Mouse (Mus musculus): ENCODE measurements around the gene Hspa1l. TPM values are rescaled to one million over a fixed set of nuclear protein-coding genes. Genes with fewer than 3 reads are reported as not detected.

Gene Hspa1l
- total and polyA plus RNA-seq, 3 experiments, result 0.15 to 1.6 TPM; not detected in 1

DNA sequence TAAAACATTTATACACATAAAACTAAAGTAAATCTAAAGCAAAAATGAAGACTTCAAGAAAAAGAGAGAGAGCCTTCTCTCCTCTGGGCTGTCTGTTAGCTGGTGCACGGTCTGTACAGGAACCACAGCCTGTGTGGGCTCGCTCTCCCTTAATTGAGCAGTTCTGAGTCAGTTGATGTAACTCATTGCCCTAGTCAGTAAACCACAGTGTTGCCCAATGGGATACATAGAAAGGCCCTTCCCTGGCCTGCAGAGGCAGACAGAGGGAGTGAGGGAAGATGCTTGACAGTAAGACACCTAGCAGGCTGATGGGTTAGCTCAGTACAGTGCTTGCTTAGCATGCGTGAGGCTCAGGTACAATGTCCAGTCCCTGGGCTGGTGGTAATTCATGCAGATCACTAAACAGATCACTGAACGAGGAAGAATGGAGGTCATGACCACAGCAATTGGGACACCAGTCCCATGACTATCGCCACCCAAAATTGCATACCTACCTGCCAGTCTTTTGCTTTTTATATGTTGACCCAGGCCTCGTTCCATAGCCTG lies 34.5 kb upstream of the Hspa1l start:
- Histone ChIP-seq H3K27ac (ENCODE audit: control insufficient read depth, low read depth, low read length) (no peak overlapping the region), H3K4me3 (ENCODE audit: control insufficient read depth in 1 of 2, insufficient read depth in 1 of 2, low read depth in 2 of 2, low read length in 2 of 2) (no peak overlapping the region), H3K27me3 (ENCODE audit: control insufficient read depth in 1 of 2, insufficient read depth in 2 of 2, low read length in 2 of 2) (no peaks in the 10 kb centered on the region), H3K4me1 (ENCODE audit: control insufficient read depth in 1 of 2, insufficient read depth in 2 of 2, low read length in 2 of 2) (peaks cover 0 to 7% of the 10 kb centered on the region in 2 experiments; a peak in 2 of 4 replicates), H3K9me3 (replicated peaks; ENCODE audit: insufficient read depth, low read length) (no peaks in the 10 kb centered on the region), H3K36me3 (ENCODE audit: control insufficient read depth in 1 of 2, insufficient read depth in 2 of 2, low read length in 2 of 2) (peaks cover 0 to 6% of the 10 kb centered on the region in 2 experiments; a peak in 2 of 4 replicates), H3K79me2 (ENCODE audit: control insufficient read depth, insufficient read depth, low read length, poor library complexity) (no peaks in the 10 kb centered on the region), H3K9ac (ENCODE audit: control insufficient read depth, low read depth, low read length, poor library complexity, severe bottlenecking) (no peak overlapping the region)
- no peak for DNase-seq (ENCODE audit: low read depth, low spot score)
- TF ChIP-seq BHLHE40 (IDR thresholded peaks at IDR 0.05; ENCODE audit: borderline replicate concordance, low read depth, low read length), result no peak
- no peak for TF ChIP-seq CTCF (IDR thresholded peaks at IDR 0.05 in 2 of 3, conservative IDR thresholded peaks at IDR 0.05 in 1 of 3; ENCODE audit: control insufficient read depth in 1 of 3, insufficient read depth in 1 of 3, low read depth in 2 of 3, low read length in 3 of 3, poor library complexity in 1 of 3, severe bottlenecking in 1 of 3)
- no peak for TF ChIP-seq ETS1 (IDR thresholded peaks at IDR 0.05; ENCODE audit: low read depth, low read length)
- no peak for TF ChIP-seq NRF1 (IDR thresholded peaks at IDR 0.05; ENCODE audit: insufficient read depth, low read depth, low read length, poor library complexity, severe bottlenecking)
- TF ChIP-seq HCFC1 (IDR thresholded peaks at IDR 0.05; ENCODE audit: low read depth, low read length), result no peak
- no peak for TF ChIP-seq MYC (IDR thresholded peaks at IDR 0.05; ENCODE audit: low read depth, low read length)
- TF ChIP-seq TBP (IDR thresholded peaks at IDR 0.05; ENCODE audit: low read depth, low read length), result no peak
- TF ChIP-seq MAFK (IDR thresholded peaks at IDR 0.05; ENCODE audit: borderline replicate concordance, low read depth, low read length), result no peak
- no peak for TF ChIP-seq EP300 (IDR thresholded peaks at IDR 0.05; ENCODE audit: low read depth in 1 of 2, low read length in 2 of 2)
- TF ChIP-seq USF2 (IDR thresholded peaks at IDR 0.05; ENCODE audit: borderline replicate concordance in 1 of 2, insufficient read depth in 1 of 2, low read depth in 1 of 2, low read length in 2 of 2), result no peak
- TF ChIP-seq JUND (IDR thresholded peaks at IDR 0.05; ENCODE audit: low read depth, low read length), result no peak
- no peak for TF ChIP-seq ZNF384 (IDR thresholded peaks at IDR 0.05; ENCODE audit: low read depth, low read length)
- TF ChIP-seq TCF12 (IDR thresholded peaks at IDR 0.05; ENCODE audit: low read depth, low read length), result no peak

DNA sequence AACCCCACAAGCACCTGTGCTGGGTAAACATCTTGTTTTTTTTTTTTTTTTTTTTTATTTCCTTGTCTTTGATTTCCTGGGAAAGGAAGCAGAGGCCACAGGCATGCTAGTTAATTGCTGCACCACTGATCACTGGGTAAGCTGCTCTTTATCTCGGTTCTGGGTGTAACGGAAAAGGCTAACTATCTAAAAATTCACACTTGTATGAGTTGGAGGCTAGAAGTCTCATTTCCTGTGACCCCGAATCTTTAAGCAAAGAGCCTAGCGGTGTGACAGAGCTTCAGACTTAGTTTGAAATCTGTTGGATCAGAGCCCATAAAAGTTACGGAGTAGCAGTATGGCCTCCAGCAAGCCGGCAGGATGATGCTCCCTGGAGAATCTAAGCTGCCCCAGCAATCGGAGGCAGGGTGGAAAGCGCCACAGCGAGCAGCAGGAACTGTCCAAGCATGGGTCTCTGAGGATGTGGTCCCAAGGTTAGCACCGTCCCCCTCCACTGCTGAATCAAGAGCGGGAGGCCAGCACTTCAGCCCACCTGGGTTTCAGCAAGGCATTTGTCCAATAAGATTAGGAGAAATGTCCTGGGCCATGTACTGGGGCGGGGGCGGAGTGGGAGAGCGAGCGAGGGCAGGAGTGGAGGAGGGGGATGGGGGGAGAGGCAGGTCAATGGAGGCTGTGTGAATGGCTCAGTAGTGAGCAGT lies 31.0 kb upstream of the Hspa1l start:
- Histone ChIP-seq H3K4me3 (ENCODE audit: control insufficient read depth in 1 of 2, insufficient read depth in 1 of 2, low read depth in 2 of 2, low read length in 2 of 2) (peak overlapping the region; percentile 45 to 54), H3K27me3 (ENCODE audit: control insufficient read depth in 1 of 2, insufficient read depth in 2 of 2, low read length in 2 of 2) (no peaks in the 10 kb centered on the region), H3K9me3 (replicated peaks; ENCODE audit: insufficient read depth, low read length) (no peaks in the 10 kb centered on the region), H3K4me1 (ENCODE audit: control insufficient read depth in 1 of 2, insufficient read depth in 2 of 2, low read length in 2 of 2) (peaks cover 2 to 10% of the 10 kb centered on the region in 2 experiments), H3K27ac (ENCODE audit: control insufficient read depth, low read depth, low read length) (peak overlapping the region; percentile 96), H3K79me2 (ENCODE audit: control insufficient read depth, insufficient read depth, low read length, poor library complexity) (no peaks in the 10 kb centered on the region), H3K9ac (ENCODE audit: control insufficient read depth, low read depth, low read length, poor library complexity, severe bottlenecking) (peak overlapping the region; percentile 66), H3K36me3 (ENCODE audit: control insufficient read depth in 1 of 2, insufficient read depth in 2 of 2, low read length in 2 of 2) (peaks cover 0 to 13% of the 10 kb centered on the region in 2 experiments; a peak in 2 of 4 replicates)
- peak; percentile 82 for DNase-seq (ENCODE audit: low read depth, low spot score)
- TF ChIP-seq MAZ (IDR thresholded peaks at IDR 0.05; ENCODE audit: low read depth, low read length) (no peak), USF1 (IDR thresholded peaks at IDR 0.05; ENCODE audit: low read depth, low read length) (no peak), TBP (IDR thresholded peaks at IDR 0.05; ENCODE audit: low read depth, low read length) (no peak), CHD2 (IDR thresholded peaks at IDR 0.05; ENCODE audit: low read length) (no peak), TAL1 (IDR thresholded peaks at IDR 0.05; ENCODE audit: low read length) (no peak), MXI1 (IDR thresholded peaks at IDR 0.05; ENCODE audit: low read depth, low read length) (no peak), RCOR1 (IDR thresholded peaks at IDR 0.05; ENCODE audit: low read depth, low read length) (peak; percentile 66), MYB (IDR thresholded peaks at IDR 0.05; ENCODE audit: low read depth, low read length) (peak; percentile 78), POLR2AphosphoS2 (IDR thresholded peaks at IDR 0.05; ENCODE audit: low read length) (no peak), GATA1 (IDR thresholded peaks at IDR 0.05; ENCODE audit: low read depth, low read length) (peak; percentile 81), NRF1 (IDR thresholded peaks at IDR 0.05; ENCODE audit: insufficient read depth, low read depth, low read length, poor library complexity, severe bottlenecking) (no peak), BHLHE40 (IDR thresholded peaks at IDR 0.05; ENCODE audit: borderline replicate concordance, low read depth, low read length) (no peak), ZKSCAN1 (IDR thresholded peaks at IDR 0.05; ENCODE audit: low read depth, low read length) (no peak), POLR2AphosphoS5 (IDR thresholded peaks at IDR 0.05; ENCODE audit: borderline replicate concordance, low read depth, low read length) (no peak), MAFK (IDR thresholded peaks at IDR 0.05; ENCODE audit: borderline replicate concordance, low read depth, low read length) (no peak), ZMIZ1 (IDR thresholded peaks at IDR 0.05; ENCODE audit: low read depth, low read length) (no peak), MEF2A (IDR thresholded peaks at IDR 0.05; ENCODE audit: extremely low read depth, insufficient replicate concordance, low read depth, low read length, poor library complexity, severe bottlenecking) (no peak), MAX (IDR thresholded peaks at IDR 0.05; ENCODE audit: low read length) (no peak), GABPA (IDR thresholded peaks at IDR 0.05; ENCODE audit: low read depth, low read length) (no peak), ZC3H11A (IDR thresholded peaks at IDR 0.05; ENCODE audit: low read depth, low read length) (no peak)

Data from MEL (cell line).